Mouse (Mus musculus): ENCODE data around the gene Fcgrt.

The Fcgrt gene

DNA sequence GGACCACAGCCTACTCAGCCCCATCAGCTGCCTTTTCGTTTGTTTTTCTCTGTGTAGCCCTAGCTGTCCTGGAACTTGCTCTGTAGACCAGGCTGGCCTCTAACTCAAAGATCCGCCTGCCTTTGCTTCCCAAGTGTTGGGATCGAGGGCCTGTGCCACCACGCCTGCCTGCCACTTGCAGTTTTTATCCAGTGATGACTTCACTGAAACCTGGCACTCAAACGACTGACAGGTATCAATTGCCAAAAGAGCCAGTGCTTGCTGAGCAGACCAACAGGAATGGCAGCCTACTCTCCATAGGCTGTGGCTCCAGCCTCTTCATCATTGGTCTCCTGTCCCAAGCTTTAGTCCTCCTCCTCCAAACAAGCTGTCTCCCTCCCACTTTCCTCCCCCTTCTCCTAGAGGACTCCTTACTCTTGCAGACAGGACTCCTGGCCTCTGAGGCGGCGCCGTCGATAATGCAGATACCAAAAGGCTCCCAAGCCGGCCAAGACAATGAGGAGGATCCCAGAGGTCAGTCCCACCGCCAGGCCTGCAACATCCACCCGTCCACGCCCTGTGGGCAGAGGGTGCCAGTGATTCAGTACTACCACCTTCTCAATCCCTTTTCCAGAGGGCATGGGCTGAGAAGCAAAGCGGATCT lies 47.2 kb downstream of the Fcgrt start:
- no peak for DNase-seq (ENCODE audit: low read depth, low spot score)

DNA sequence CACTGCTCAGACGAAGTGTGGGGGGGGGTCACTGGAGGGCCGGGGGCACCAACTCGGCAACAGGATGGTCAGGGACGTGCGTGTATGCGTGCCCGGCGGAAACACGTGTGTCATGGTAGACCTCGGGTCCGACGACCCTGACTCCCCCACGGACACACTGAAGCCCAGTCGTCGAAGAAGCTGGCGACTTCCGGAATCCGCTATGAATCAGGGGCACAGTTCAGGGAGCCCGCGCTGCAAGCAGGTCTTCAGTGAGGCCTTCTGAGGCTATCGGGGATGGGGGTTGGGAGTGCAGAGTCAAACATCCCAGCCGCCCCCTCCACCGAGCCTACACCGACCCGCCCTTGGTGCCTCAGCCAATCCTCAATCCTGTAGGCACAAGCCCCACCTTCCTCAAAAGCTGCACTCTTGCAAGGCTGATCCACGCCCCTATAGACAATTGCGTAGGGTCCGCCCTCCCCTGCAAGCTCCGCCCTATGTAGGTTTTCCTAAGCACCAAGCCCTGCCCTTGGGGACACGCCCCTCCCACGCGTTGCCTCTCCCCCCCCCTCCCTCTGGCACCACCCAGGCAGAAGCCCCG lies 49.6 kb downstream of the Fcgrt start:
- peak; percentile 99 for DNase-seq (ENCODE audit: low read depth, low spot score)

DNA sequence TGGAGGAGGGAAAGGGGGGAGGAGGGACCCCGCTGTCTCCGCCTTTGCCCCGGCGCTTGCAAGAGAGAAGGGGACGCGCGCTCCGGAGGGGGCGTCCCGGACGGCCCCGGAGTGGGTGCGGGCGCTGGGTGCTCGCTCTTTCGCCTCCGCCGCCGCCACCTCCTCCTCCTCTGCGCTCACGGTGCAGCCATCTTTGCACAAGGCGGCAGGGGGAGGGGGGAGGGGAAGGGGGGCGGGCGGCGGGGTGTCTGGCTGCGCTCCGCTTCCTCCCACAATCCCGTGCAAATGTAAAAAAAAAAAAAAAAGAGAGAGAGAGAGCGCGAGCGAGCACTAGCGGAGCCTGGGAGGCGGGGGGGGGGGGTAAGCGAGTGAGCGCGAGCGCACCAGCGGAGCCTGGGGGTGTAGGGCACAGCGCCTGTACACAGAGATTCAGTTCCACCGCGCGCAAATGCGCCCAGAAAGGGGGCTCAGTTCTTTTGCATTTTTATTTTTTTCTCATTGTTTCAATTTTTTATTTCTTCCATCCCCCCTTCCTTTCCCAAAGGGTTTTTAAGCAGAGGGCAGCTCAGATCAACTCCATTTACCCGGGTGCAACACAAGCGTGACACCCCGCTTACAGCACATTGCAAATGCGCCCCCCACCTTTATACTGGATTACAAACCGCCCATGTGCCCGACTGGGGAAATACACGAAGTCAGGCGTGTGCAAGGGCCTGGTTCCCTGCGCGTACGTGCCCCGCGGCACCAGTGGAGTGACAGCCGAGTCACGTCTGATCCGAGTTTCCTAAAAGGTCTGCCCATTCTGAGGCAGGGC lies 50.3 kb downstream of the Fcgrt start:
- peak; percentile 93 for DNase-seq (ENCODE audit: low read depth, low spot score)

DNA sequence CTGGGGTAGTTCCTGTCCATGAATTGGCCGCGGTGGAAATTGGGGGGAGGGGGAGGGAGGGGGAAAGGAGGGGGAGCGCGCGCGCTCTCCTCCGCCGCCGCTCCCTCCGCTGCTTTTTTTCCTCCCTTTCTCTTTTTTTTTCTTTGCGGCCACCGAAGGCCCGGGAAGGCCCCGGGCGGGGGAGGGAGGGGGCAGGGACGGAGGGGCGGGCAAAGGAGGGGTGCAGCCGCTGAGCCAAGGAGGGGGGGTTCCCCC lies 50.9 kb downstream of the Fcgrt start, which contains the start of gene Prr12:
Prr12 (minus strand) TSS at position 20 of the 255 bp plus-strand sequence.
- DNase-seq (ENCODE audit: low read depth, low spot score) = no peak

DNA sequence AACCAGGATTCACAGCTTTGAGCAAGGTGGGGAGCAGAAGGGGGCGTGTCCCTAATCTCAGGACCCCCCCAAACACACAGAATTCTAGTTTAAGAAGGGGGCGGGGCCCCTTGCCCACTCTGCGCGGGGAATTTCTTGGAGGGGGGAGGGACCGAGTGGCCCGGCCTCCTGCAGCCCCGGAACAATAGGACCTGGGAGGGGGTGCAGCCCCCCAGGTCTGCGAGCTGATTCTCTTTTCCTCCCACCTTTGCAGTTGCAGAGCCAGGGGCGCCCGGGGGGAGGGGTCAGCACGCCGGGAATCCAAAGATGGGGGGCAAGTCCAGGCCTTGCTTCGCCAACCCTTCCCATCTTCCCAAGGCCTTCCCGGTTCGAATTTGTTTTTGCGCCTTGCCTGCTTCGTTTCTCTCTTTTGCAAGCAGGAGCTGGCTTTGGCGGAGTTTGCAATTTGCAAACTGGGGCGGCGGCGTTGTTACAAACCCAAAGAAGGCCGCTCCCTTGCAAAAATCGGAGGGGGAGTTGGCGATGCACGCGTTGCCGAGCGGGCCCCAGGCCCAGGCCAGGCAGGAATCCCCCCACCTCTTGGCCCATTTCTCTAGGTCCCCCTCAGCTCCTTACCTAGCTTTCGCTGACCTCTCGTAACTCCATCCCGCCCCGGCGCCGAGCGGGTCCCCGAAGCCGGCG lies 51.3 kb downstream of the Fcgrt start:
- DNase-seq (ENCODE audit: low read depth, low spot score) = peak; percentile 74

DNA sequence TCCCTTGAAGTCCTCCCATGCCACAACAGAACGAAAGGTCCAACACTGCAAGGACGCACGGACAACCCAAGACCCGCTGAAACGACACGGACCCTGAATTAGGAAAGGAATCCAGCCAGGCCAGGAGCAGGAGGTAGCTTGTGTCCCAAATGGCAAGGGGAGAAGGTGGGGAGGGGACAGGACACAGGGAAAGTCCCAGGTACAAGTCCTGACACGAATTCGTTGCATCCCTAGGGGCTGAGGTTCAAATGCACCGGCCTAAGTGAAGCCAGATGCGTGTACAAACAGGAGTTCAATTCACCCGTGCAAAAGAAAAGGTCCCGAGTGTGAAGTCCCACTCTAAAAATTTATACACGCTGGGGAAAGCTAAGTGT lies 52.1 kb downstream of the Fcgrt start:
- DNase-seq (ENCODE audit: low read depth, low spot score) = no peak

DNA sequence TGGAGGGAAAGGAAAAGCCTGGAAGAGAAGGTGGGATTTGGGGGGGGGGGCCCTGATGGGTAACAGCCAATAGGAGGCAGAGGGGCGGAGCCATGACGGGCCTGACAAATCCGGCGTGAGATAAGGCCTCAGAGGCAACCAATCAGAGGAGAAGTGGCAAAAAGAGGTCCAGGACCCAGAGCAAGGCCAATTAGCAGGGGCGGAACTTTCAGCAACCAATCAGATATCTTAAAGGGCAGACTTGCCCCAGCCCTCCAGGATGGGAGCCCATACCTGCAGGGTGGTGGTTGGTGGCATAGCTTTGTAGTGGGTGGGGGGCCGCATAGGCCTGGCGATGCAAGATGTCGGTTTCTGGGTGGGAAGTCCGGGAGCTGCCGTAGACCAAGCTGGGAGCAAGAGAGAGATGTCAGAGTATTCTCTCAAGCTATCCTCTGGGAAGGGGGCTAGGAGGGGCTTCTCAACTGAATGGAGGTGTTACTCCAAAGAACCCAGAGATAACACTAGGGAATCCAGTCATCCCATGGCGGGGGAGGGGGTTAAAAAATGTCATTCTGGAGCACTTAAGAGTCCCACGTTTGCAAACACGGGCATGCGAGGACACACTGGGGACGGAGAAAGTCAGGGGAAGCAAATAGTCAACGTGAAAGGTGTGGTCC lies 52.6 kb downstream of the Fcgrt start:
- peak; percentile 92 for DNase-seq (ENCODE audit: low read depth, low spot score)

DNA sequence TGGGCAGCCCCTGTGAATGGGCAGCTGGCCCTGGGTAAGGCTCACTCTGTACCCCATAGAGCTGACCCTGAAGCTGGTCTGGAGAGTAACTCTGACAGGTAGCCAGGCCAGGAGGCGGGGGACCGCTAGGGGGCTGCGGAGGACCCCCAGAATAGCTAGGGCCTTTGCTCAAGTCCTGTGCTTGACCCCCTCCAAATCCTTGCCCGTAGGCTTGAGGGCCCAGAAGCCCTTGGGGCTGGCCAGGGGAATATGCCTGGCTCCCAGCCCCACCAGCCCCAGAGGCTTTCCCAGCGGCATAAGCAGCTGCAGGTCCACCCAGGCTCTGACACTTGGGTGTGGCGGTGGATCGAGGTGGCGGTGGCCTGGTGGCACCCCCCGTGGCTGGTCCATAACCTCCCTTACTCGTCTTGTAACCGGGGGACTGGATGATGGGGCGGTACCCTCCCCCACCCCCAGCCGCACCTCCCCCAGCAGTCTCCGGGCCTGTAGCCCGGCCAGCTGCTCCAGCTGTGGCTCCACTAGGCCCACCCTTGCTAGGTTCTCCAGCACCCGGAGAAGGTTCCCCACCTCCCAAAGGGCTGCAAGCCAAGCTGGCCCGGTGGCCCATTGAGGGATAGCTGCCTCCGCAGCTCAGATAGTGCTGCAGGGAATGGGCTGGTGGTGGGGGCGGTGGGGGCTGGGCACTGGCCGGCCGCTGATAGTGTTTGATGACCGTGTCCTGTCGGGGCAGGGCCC lies 54.6 kb downstream of the Fcgrt start:
- no peak for DNase-seq (ENCODE audit: low read depth, low spot score)

DNA sequence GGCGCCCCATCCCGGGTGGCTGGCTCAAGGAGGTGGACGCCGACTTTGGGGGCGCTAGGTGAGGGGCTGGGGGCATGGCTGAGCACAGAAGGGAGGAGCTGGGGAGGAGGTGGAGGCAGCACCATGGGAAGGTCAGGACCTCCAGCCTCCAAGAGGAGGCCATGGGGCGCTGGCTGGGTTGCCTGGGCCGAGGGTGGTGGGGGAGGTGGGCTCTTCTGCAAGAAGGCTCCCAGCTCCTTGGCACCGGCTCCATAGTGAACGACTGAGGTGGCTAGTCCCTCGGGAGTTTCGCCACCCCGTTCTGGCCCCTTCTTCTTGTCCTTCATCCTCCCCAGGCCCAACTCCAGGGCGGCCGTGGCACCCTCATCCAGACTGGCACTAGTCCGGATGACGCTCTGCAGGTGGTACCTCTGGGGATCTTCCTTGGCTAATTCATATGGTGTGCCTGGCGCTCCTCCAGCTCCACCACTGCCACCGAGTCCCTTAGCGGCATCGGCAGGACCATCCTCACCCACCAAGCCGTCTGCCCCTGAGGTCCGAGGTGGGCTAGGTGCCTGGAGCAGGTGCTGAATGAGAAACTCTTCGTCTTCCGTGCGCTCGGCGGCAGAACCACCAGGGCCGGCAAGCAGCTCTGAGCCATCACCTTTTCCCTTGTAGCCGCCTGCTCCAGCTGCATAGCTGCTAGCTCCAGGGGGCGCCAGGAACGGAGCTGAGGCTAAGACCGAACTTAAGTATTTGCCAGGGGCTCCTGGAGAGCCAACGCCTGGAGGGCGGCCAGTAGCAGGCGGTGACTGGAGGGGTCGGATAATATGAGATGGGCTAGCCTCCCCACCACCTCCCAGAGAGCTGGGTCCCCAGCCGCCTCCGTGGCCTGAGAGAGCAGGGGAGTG lies 55.4 kb downstream of the Fcgrt start:
- no peak for DNase-seq (ENCODE audit: low read depth, low spot score)

DNA sequence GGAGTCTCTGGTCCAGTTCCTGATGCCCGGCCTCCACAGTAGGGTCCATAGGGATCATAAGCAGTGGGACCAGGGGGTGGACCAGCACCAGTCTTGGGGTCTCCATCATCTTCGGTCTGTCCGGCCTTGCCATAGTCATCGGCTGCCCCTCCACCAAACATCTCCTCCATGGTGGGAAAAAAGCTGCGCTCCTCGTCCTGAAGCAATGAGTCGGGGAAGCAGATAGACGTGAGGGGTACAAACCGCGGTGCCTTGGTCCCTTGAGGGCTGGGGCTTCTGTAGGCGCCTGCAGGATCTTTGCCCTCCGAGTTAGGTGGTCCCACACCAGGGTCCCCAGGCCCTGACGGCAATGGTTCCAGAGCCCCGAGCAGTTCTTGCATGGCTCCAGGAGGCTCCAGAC lies 56.2 kb downstream of the Fcgrt start:
- DNase-seq (ENCODE audit: low read depth, low spot score) = no peak

DNA sequence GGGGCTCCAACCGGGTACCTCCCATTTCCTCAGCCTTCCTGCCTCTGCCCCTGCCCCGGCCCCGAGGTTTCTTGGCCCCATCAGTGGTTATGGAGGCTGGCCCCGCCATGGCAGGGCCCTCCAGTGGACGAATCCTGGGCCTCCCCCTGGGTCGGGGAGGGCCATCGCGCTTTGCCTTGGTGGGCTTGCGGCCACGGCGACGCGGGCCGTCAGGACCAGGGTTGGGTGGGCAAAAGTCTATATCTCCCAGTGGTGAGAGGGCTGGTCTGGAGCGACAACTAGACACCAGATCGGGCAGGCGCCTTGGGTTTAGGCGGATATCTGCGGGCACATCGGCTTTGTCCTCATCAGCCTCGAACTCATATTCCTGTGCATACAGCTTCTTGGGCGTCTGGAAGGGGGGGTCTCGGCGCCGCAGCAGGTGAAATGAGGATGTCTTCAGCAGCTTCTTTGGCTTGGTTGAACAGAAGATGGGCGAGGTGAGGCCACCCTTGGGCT lies 56.7 kb downstream of the Fcgrt start:
- DNase-seq (ENCODE audit: low read depth, low spot score) = no peak

DNA sequence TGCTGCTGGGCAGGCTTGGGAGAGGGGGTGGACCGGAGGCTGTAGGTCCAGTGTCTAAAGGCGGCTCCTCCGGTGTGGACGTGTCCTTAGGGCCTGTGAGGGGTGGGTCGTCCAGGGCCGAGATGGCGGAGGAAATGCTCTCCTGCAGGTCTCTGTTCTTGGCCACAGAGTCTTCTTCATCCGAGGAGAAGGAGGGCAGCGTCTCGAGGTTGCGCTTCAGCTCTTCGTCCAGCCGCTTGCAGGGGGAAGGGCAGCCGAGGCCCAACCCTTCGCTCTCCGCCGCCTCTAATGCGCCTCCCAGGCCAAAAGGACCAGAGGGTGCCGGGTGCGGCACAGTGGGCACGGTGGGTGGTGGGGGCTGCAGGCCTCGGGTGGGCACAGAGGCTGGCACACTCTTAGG lies 57.9 kb downstream of the Fcgrt start:
- DNase-seq (ENCODE audit: low read depth, low spot score) = no peak

DNA sequence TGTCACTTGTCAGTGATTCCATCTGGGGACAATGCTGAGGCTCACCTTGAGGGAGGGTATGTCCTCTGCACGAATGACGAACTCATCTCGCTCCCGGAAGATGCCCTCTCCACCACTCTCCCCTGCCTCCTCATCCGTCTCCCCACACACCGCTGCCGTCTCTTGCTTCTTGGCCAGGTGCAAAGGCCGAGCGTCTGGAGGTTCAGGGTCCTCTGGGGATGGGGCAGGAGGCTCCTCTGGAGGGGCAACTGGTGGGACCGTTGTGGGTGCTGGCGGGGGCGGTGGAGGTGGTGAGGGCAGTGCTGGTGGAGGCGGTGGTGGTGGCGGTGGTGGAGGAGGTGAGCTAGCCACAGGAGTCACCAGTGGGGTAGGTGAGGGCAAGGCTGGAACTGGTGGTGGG lies 60.3 kb downstream of the Fcgrt start:
- no peak for DNase-seq (ENCODE audit: low read depth, low spot score)

Data from A20 (cell line).